Mouse (Mus musculus) embryo, embryonic 11 days (tissue): ENCODE results near the gene Mia2.
A peak's percentile ranks its signal among the peaks of the same experiment; 100 is the strongest.
"Not testable (repeated sequence)": the region's sequence is repeated elsewhere in the genome, so short reads cannot be mapped to it uniquely, and the experiment has no call there.

Experiments
- DNase-seq: peaks from one replicate; pipeline ENCODE4 v3.0.0-alpha.2; 2015

Gene Mia2

GRCm38 (mm10) chr12:59169935-59170334, 74.3 kb downstream of the Mia2 start:
- no peak for DNase-seq

- DNase-seq = no peak
Observed at GRCm38 (mm10) chr12:59177814-59178213, 82.2 kb downstream of the Mia2 start.

GRCm38 (mm10) chr12:59188086-59188682, 92.6 kb downstream of the Mia2 start:
- no peak for DNase-seq

GRCm38 (mm10) chr12:59193637-59194036, 98.0 kb downstream of the Mia2 start:
- no peak for DNase-seq

GRCm38 (mm10) chr12:59194341-59195003, 98.9 kb downstream of the Mia2 start:
- no peak for DNase-seq

- no peak for DNase-seq
Observed at GRCm38 (mm10) chr12:59195065-59195464, 99.5 kb downstream of the Mia2 start.

GRCm38 (mm10) chr12:59195941-59196340, 100.3 kb downstream of the Mia2 start:
- no peak for DNase-seq

- DNase-seq = no peak
Observed at GRCm38 (mm10) chr12:59198750-59199149, 103.2 kb downstream of the Mia2 start.

GRCm38 (mm10) chr12:59199361-59199760, 103.8 kb downstream of the Mia2 start:
- no peak for DNase-seq

- DNase-seq = no peak
Observed at GRCm38 (mm10) chr12:59205571-59205970, 110.0 kb downstream of the Mia2 start.

- no peak for DNase-seq
Observed at GRCm38 (mm10) chr12:59206208-59206999, 110.8 kb downstream of the Mia2 start.

GRCm38 (mm10) chr12:59207000-59207390, 111.4 kb downstream of the Mia2 start:
- no peak for DNase-seq

- no peak for DNase-seq
Observed at GRCm38 (mm10) chr12:59207814-59208213, 112.2 kb downstream of the Mia2 start.

- no peak for DNase-seq
Observed at GRCm38 (mm10) chr12:59216176-59216575, 120.6 kb downstream of the Mia2 start.

GRCm38 (mm10) chr12:59216676-59217266, 121.2 kb downstream of the Mia2 start:
- DNase-seq = no peak

- DNase-seq = no peak
Observed at GRCm38 (mm10) chr12:59217331-59217730, 121.7 kb downstream of the Mia2 start.

- DNase-seq = peak; percentile 45
Observed at GRCm38 (mm10) chr12:59218640-59219321, 123.2 kb downstream of the Mia2 start.

- peak; percentile 98 for DNase-seq
Observed at GRCm38 (mm10) chr12:59219325-59220225, 124.0 kb downstream of the Mia2 start, which contains the start of gene Fbxo33. Gene Fbxo33, minus strand, starts transcription at chr12:59219725.

GRCm38 (mm10) chr12:59228401-59228800, 132.8 kb downstream of the Mia2 start:
- DNase-seq = no peak

- DNase-seq = no peak
Observed at GRCm38 (mm10) chr12:59238434-59238833, 142.8 kb downstream of the Mia2 start.

GRCm38 (mm10) chr12:59241031-59241430, 145.4 kb downstream of the Mia2 start:
- not testable (repeated sequence) for DNase-seq
